Mouse (Mus musculus): ENCODE measurements around the gene Cdc42ep4. TPM values are rescaled to one million over a fixed set of nuclear protein-coding genes. Genes with fewer than 3 reads are reported as not detected.

Gene Cdc42ep4
- polyA plus RNA-seq, 1 experiment from 2014 or later = 91.4 TPM

- Histone ChIP-seq H3K4me3 (no peak overlapping the region), H3K36me3 (no peaks in the 10 kb centered on the region), H3K4me1 (peaks cover 16% of the 10 kb centered on the region), H3K27ac (replicated peaks) (no peak overlapping the region), H3K9me3 (replicated peaks) (no peaks in the 10 kb centered on the region), H3K27me3 (ENCODE audit: low read depth, poor library complexity, severe bottlenecking) (no peaks in the 10 kb centered on the region)
- DNase-seq (ENCODE audit: low spot score) = no peak
- WGBS = 96% methylated on average over 13 of the region's 13 CpGs
Measured at GRCm38 (mm10) chr11:113771187-113771586, 19.5 kb upstream of the Cdc42ep4 start.

- 80% methylated on average over 3 of the region's 3 CpGs for WGBS
- Histone ChIP-seq H3K4me3 (no peak overlapping the region), H3K36me3 (no peaks in the 10 kb centered on the region), H3K4me1 (peaks cover 22% of the 10 kb centered on the region), H3K9me3 (replicated peaks) (no peaks in the 10 kb centered on the region), H3K27me3 (ENCODE audit: low read depth, poor library complexity, severe bottlenecking) (no peaks in the 10 kb centered on the region), H3K27ac (replicated peaks) (no peak overlapping the region)
- no peak for DNase-seq (ENCODE audit: low spot score)
Measured at GRCm38 (mm10) chr11:113768356-113768755, 16.7 kb upstream of the Cdc42ep4 start.

GRCm38 (mm10) chr11:113767285-113767684 is 15.6 kb upstream of the Cdc42ep4 start:
- Histone ChIP-seq H3K4me3 (no peak overlapping the region), H3K27me3 (ENCODE audit: low read depth, poor library complexity, severe bottlenecking) (no peaks in the 10 kb centered on the region), H3K27ac (replicated peaks) (peak overlapping the region; percentile 70; the same call in 1 of the 2 replicates), H3K9me3 (replicated peaks) (no peaks in the 10 kb centered on the region), H3K4me1 (peaks cover 25% of the 10 kb centered on the region), H3K36me3 (no peaks in the 10 kb centered on the region)
- DNase-seq (ENCODE audit: low spot score) = no peak
- 80% methylated on average over 8 of the region's 8 CpGs for WGBS

GRCm38 (mm10) chr11:113766284-113766985 is 14.8 kb upstream of the Cdc42ep4 start:
- peak overlapping the region; percentile 70 for H3K27ac ChIP-seq (replicated peaks)
- no peaks in the 10 kb centered on the region for H3K36me3 ChIP-seq
- no peak for DNase-seq (ENCODE audit: low spot score)
- WGBS = 60% methylated on average over 10 of the region's 10 CpGs
- no peaks in the 10 kb centered on the region for H3K9me3 ChIP-seq (replicated peaks)
- H3K4me1 ChIP-seq = peaks cover 25% of the 10 kb centered on the region
- H3K4me3 ChIP-seq = no peak overlapping the region
- no peaks in the 10 kb centered on the region for H3K27me3 ChIP-seq (ENCODE audit: low read depth, poor library complexity, severe bottlenecking)

GRCm38 (mm10) chr11:113764132-113764849 is 12.6 kb upstream of the Cdc42ep4 start:
- no peaks in the 10 kb centered on the region for H3K9me3 ChIP-seq (replicated peaks)
- H3K27ac ChIP-seq (replicated peaks) = no peak overlapping the region
- H3K4me3 ChIP-seq = no peak overlapping the region
- no peak for DNase-seq (ENCODE audit: low spot score)
- H3K27me3 ChIP-seq (ENCODE audit: low read depth, poor library complexity, severe bottlenecking) = no peaks in the 10 kb centered on the region
- H3K36me3 ChIP-seq = no peaks in the 10 kb centered on the region
- peaks cover 25% of the 10 kb centered on the region for H3K4me1 ChIP-seq
- WGBS = 90% methylated on average over 6 of the region's 6 CpGs

- DNase-seq (ENCODE audit: low spot score) = no peak
- H3K27ac ChIP-seq (replicated peaks) = no peak overlapping the region
- WGBS = 23% methylated on average over 5 of the region's 5 CpGs
Measured at GRCm38 (mm10) chr11:113763449-113763848, 11.8 kb upstream of the Cdc42ep4 start.

GRCm38 (mm10) chr11:113762136-113762797 is 10.6 kb upstream of the Cdc42ep4 start:
- Histone ChIP-seq H3K36me3 (no peaks in the 10 kb centered on the region), H3K9me3 (replicated peaks) (no peaks in the 10 kb centered on the region), H3K27ac (replicated peaks) (no peak overlapping the region), H3K4me1 (peaks cover 23% of the 10 kb centered on the region), H3K4me3 (no peak overlapping the region), H3K27me3 (ENCODE audit: low read depth, poor library complexity, severe bottlenecking) (no peaks in the 10 kb centered on the region)
- WGBS = 83% methylated on average over 8 of the region's 8 CpGs
- no peak for DNase-seq (ENCODE audit: low spot score)

More at GRCm38 (mm10) chr11:113763449-113763848, 11.8 kb upstream of the Cdc42ep4 start:
- Histone ChIP-seq H3K9me3 (replicated peaks) (no peaks in the 10 kb centered on the region), H3K36me3 (no peaks in the 10 kb centered on the region), H3K27me3 (ENCODE audit: low read depth, poor library complexity, severe bottlenecking) (no peaks in the 10 kb centered on the region), H3K4me3 (no peak overlapping the region), H3K4me1 (peaks cover 25% of the 10 kb centered on the region)

GRCm38 (mm10) chr11:113761646-113762045 is 10.0 kb upstream of the Cdc42ep4 start:
- Histone ChIP-seq H3K9me3 (replicated peaks) (no peaks in the 10 kb centered on the region), H3K4me3 (no peak overlapping the region), H3K4me1 (peaks cover 17% of the 10 kb centered on the region), H3K27me3 (ENCODE audit: low read depth, poor library complexity, severe bottlenecking) (no peaks in the 10 kb centered on the region), H3K36me3 (no peaks in the 10 kb centered on the region), H3K27ac (replicated peaks) (no peak overlapping the region)
- 92% methylated on average over 7 of the region's 7 CpGs for WGBS
- no peak for DNase-seq (ENCODE audit: low spot score)

GRCm38 (mm10) chr11:113760476-113760875 is 8.8 kb upstream of the Cdc42ep4 start:
- peaks cover 11% of the 10 kb centered on the region for H3K4me1 ChIP-seq
- no peak overlapping the region for H3K27ac ChIP-seq (replicated peaks)
- WGBS = 84% methylated on average over 7 of the region's 7 CpGs
- no peaks in the 10 kb centered on the region for H3K36me3 ChIP-seq
- no peak for DNase-seq (ENCODE audit: low spot score)
- no peaks in the 10 kb centered on the region for H3K9me3 ChIP-seq (replicated peaks)
- H3K27me3 ChIP-seq (ENCODE audit: low read depth, poor library complexity, severe bottlenecking) = 0 out of 2 replicates have a peak, but pooled peaks cover 2% of the 10 kb centered on the region
- H3K4me3 ChIP-seq = no peak overlapping the region

- Histone ChIP-seq H3K36me3 (no peaks in the 10 kb centered on the region), H3K27me3 (ENCODE audit: low read depth, poor library complexity, severe bottlenecking) (peaks cover 10% of the 10 kb centered on the region; the same call in 1 of the 2 replicates), H3K27ac (replicated peaks) (no peak overlapping the region), H3K9me3 (replicated peaks) (no peaks in the 10 kb centered on the region), H3K4me3 (no peak overlapping the region), H3K4me1 (peaks cover 26% of the 10 kb centered on the region)
- no peak for DNase-seq (ENCODE audit: low spot score)
- WGBS = 94% methylated on average over 5 of the region's 5 CpGs
Measured at GRCm38 (mm10) chr11:113758851-113759250, 7.2 kb upstream of the Cdc42ep4 start.

- 94% methylated on average over 12 of the region's 12 CpGs for WGBS
- H3K9me3 ChIP-seq (replicated peaks) = no peaks in the 10 kb centered on the region
- no peak for DNase-seq (ENCODE audit: low spot score)
- H3K27ac ChIP-seq (replicated peaks) = no peak overlapping the region
- peaks cover 12% of the 10 kb centered on the region; the same call in 1 of the 2 replicates for H3K27me3 ChIP-seq (ENCODE audit: low read depth, poor library complexity, severe bottlenecking)
- H3K4me3 ChIP-seq = no peak overlapping the region
- H3K36me3 ChIP-seq = no peaks in the 10 kb centered on the region
- peaks cover 29% of the 10 kb centered on the region for H3K4me1 ChIP-seq
Measured at GRCm38 (mm10) chr11:113756578-113756977, 4.9 kb upstream of the Cdc42ep4 start.

- 93% methylated on average over 14 of the region's 14 CpGs for WGBS
Measured at GRCm38 (mm10) chr11:113755878-113756277, 4.2 kb upstream of the Cdc42ep4 start.

More at GRCm38 (mm10) chr11:113755878-113756277, 4.2 kb upstream of the Cdc42ep4 start:
- Histone ChIP-seq H3K27me3 (ENCODE audit: low read depth, poor library complexity, severe bottlenecking) (peaks cover 12% of the 10 kb centered on the region; the same call in 1 of the 2 replicates), H3K4me3 (no peak overlapping the region), H3K9me3 (replicated peaks) (no peaks in the 10 kb centered on the region), H3K4me1 (peaks cover 36% of the 10 kb centered on the region), H3K36me3 (no peaks in the 10 kb centered on the region), H3K27ac (replicated peaks) (no peak overlapping the region)
- no peak for DNase-seq (ENCODE audit: low spot score)
